Mouse (Mus musculus) forebrain, embryonic 11.5 days (tissue): ENCODE measurements around the gene Catsperg1. TPM values are rescaled to one million over a fixed set of nuclear protein-coding genes. Genes with fewer than 3 reads are reported as not detected.

ENCODE experiments used
- ATAC-seq: fragments of 200-750 bp; cut with Nextera tagmentation; replicated peaks from 2 replicates; pipeline ENCODE4 v1.8.0; 2017; ENCODE audit warnings: moderate TSS enrichment; ENCODE audit not compliant: low FRiP score
- DNase-seq: peaks from one replicate; pipeline ENCODE4 v3.0.0-alpha.2; 2017; ENCODE audit warnings: low spot score
- H3K27ac ChIP-seq: fragments of 300-500 bp; sonication (generic); 2 replicates; pipeline ENCODE4 v1.5.1; 2014; ENCODE audit warnings: low read depth, low read length
- H3K27me3 ChIP-seq: fragments of 300-500 bp; sonication (generic); 2 replicates; pipeline ENCODE4 v1.6.1; 2014; ENCODE audit warnings: mild to moderate bottlenecking, low read length, mixed read lengths; ENCODE audit not compliant: control insufficient read depth, insufficient read depth
- H3K36me3 ChIP-seq: fragments of 300-500 bp; sonication (generic); 2 replicates; pipeline ENCODE4 v1.6.1; 2014; ENCODE audit warnings: mild to moderate bottlenecking, low read length, moderate library complexity, mixed read lengths; ENCODE audit not compliant: control insufficient read depth, insufficient read depth
- H3K4me1 ChIP-seq: fragments of 300-500 bp; sonication (generic); replicated peaks from 2 replicates; pipeline ENCODE4 v1.6.1; 2014; ENCODE audit warnings: low read length, mixed read lengths; ENCODE audit not compliant: control insufficient read depth, insufficient read depth
- H3K4me2 ChIP-seq: fragments of 300-500 bp; sonication (generic); 2 replicates; pipeline ENCODE4 v1.6.1; 2014; ENCODE audit warnings: low read depth, mild to moderate bottlenecking, low read length, moderate library complexity, mixed read lengths; ENCODE audit not compliant: severe bottlenecking
- H3K4me3 ChIP-seq: fragments of 300-500 bp; sonication (generic); 2 replicates; pipeline ENCODE4 v1.5.1; 2014; ENCODE audit warnings: low read depth, low read length
- H3K9ac ChIP-seq: fragments of 300-500 bp; sonication (generic); 2 replicates; pipeline ENCODE4 v1.6.1; 2014; ENCODE audit warnings: low read length
- H3K9me3 ChIP-seq: fragments of 300-500 bp; sonication (generic); 2 replicates; pipeline ENCODE4 v1.6.1; 2016; ENCODE audit warnings: low read length, mixed read lengths; ENCODE audit not compliant: control insufficient read depth
- WGBS: fragments of 180-500 bp; shearing (Covaris S2); extraction: QIAGEN DNeasy Blood & Tissue Kit; methylation state at CpG from one replicate; pipeline ENCODE4 v1.1.7; 2014; 5-methylcytosine and 5-hydroxymethylcytosine counted together
- polyA plus RNA-seq: library from polyadenylated mRNA; unstranded; fragments of >200 nt; fragmentation: Nextera tagmentation; extraction: Ambion mirVana; gene quantifications from 2 replicates; pipeline ENCODE4 v1.2.1, GENCODE M21; 2014

Gene Catsperg1
- polyA plus RNA-seq, 1 experiment from 2014 or later = 0.12 TPM

- 77% methylated on average over 5 of the region's 5 CpGs for WGBS
- Histone ChIP-seq H3K4me2 (no peak overlapping the region), H3K9me3 (no peaks in the 10 kb centered on the region), H3K36me3 (no peaks in the 10 kb centered on the region), H3K27ac (no peak overlapping the region), H3K27me3 (peaks cover 25% of the 10 kb centered on the region), H3K4me3 (no peak overlapping the region), H3K9ac (no peak overlapping the region), H3K4me1 (peaks cover 9% of the 10 kb centered on the region)
- DNase-seq (no peak), ATAC-seq (no peak)
These were observed 20.8 kb upstream of the Catsperg1 start for GRCm38 (mm10) chr7:29234661-29235060.

GRCm38 (mm10) chr7:29233745-29234144 lies 19.9 kb upstream of the Catsperg1 start:
- H3K9ac ChIP-seq = no peak overlapping the region
- no peak overlapping the region for H3K27ac ChIP-seq
- no peak for DNase-seq
- no peak overlapping the region for H3K4me2 ChIP-seq
- H3K36me3 ChIP-seq = no peaks in the 10 kb centered on the region
- ATAC-seq = no peak
- 83% methylated on average over 6 of the region's 6 CpGs for WGBS
- H3K4me3 ChIP-seq = no peak overlapping the region
- peaks cover 25% of the 10 kb centered on the region for H3K27me3 ChIP-seq
- H3K9me3 ChIP-seq = no peaks in the 10 kb centered on the region
- H3K4me1 ChIP-seq = peaks cover 5% of the 10 kb centered on the region; the same call in 1 of the 2 replicates

GRCm38 (mm10) chr7:29232247-29233013 lies 18.6 kb upstream of the Catsperg1 start, which contains the start of gene Kcnk6:
TSS of gene Kcnk6 (minus strand) at chr7:29232515.
- Histone ChIP-seq H3K4me3 (peak within 1 kb of the TSS; percentile 39), H3K27ac (no peak within 1 kb of the TSS), H3K27me3 (peaks cover 25% of the 10 kb centered on the region), H3K9ac (peak within 1 kb of the TSS; percentile 50), H3K4me2 (peak within 1 kb of the TSS; percentile 70), H3K9me3 (no peaks in the 10 kb centered on the region), H3K36me3 (no peaks in the 10 kb centered on the region), H3K4me1 (peaks cover 5% of the 10 kb centered on the region; the same call in 1 of the 2 replicates)
- 2% methylated on average over 55 of the region's 62 CpGs for WGBS
- no peak for ATAC-seq
- DNase-seq = no peak

DNA sequence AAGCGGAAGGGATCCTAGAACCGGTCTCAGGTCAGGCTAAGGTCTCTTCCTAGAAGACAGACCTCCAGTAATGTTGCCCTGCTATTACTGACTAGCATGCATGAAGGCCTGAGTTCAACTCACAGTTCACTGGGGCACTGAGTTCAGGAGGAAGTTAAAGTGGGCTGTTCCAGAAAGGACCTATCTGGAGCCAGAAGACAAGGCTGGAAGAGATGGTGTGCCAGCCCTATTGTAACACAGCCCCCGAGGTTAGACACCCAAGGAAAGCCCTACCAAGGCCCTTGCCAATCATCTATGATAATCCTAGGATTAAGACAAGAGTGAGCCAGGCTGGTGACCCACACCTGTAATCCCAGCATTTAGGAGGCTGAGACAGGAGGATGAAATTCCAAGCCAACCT lies 17.7 kb upstream of the Catsperg1 start:
- H3K9ac ChIP-seq = no peak overlapping the region
- DNase-seq = no peak
- H3K27ac ChIP-seq = no peak overlapping the region
- ATAC-seq = no peak
- H3K27me3 ChIP-seq = peaks cover 25% of the 10 kb centered on the region
- H3K4me1 ChIP-seq = peaks cover 5% of the 10 kb centered on the region; the same call in 1 of the 2 replicates
- H3K9me3 ChIP-seq = no peaks in the 10 kb centered on the region
- no peak overlapping the region for H3K4me2 ChIP-seq
- H3K36me3 ChIP-seq = no peaks in the 10 kb centered on the region
- H3K4me3 ChIP-seq = no peak overlapping the region
- 46% methylated on average over 3 of the region's 3 CpGs for WGBS

- Histone ChIP-seq H3K4me2 (no peak overlapping the region), H3K4me3 (no peak overlapping the region), H3K9me3 (no peaks in the 10 kb centered on the region), H3K9ac (no peak overlapping the region), H3K27ac (no peak overlapping the region), H3K4me1 (peaks cover 5% of the 10 kb centered on the region; the same call in 1 of the 2 replicates), H3K36me3 (no peaks in the 10 kb centered on the region), H3K27me3 (peaks cover 25% of the 10 kb centered on the region)
- 16% methylated on average over 3 of the region's 3 CpGs for WGBS
- DNase-seq = no peak
- no peak for ATAC-seq
These were observed 16.7 kb upstream of the Catsperg1 start for GRCm38 (mm10) chr7:29230560-29230959.

GRCm38 (mm10) chr7:29228202-29228601 lies 14.4 kb upstream of the Catsperg1 start:
- Histone ChIP-seq H3K27me3 (peaks cover 22% of the 10 kb centered on the region), H3K27ac (no peak overlapping the region), H3K4me3 (no peak overlapping the region), H3K9me3 (no peaks in the 10 kb centered on the region), H3K4me1 (peaks cover 8% of the 10 kb centered on the region; the same call in 1 of the 2 replicates), H3K9ac (no peak overlapping the region), H3K36me3 (no peaks in the 10 kb centered on the region), H3K4me2 (no peak overlapping the region)
- ATAC-seq (no peak), DNase-seq (no peak)
- 78% methylated on average over 4 of the region's 4 CpGs for WGBS

DNA sequence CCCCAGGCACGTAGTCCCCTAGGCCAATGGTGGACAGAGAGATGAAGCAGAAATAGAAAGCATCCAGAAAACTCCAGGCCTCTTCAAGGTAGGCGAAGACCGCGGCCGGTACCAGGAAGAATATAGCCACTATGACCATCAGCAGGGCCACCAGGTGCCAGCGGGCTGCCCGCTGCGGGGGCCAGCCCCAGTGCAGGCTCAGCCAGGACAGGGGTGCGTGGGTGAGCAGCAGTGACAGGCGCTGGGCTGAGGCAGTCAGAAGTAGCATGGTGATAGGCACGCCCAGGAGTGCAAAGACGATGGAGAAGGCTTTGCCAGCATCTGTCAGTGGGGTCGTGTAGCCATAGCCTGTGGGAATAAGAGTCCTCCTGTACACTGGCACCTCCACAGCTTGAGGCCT lies 11.7 kb upstream of the Catsperg1 start:
- Histone ChIP-seq H3K9ac (no peak overlapping the region; the same call in 1 of the 2 replicates), H3K27me3 (no peaks in the 10 kb centered on the region), H3K4me1 (0 out of 2 replicates have a peak, but pooled peaks cover 4% of the 10 kb centered on the region), H3K36me3 (no peaks in the 10 kb centered on the region), H3K27ac (no peak overlapping the region), H3K9me3 (no peaks in the 10 kb centered on the region), H3K4me2 (no peak overlapping the region), H3K4me3 (no peak overlapping the region)
- DNase-seq = no peak
- WGBS = 75% methylated on average over 13 of the region's 13 CpGs
- no peak for ATAC-seq

GRCm38 (mm10) chr7:29224756-29225394 lies 11.0 kb upstream of the Catsperg1 start:
- DNase-seq (no peak), ATAC-seq (no peak)
- H3K27ac ChIP-seq = no peak overlapping the region
- no peaks in the 10 kb centered on the region for H3K9me3 ChIP-seq
- H3K9ac ChIP-seq = peak overlapping the region; percentile 47; the same call in 1 of the 2 replicates
- WGBS = 10% methylated on average over 16 of the region's 16 CpGs
- peak overlapping the region; percentile 40; the same call in 1 of the 2 replicates for H3K4me2 ChIP-seq
- H3K27me3 ChIP-seq = no peaks in the 10 kb centered on the region
- 0 out of 2 replicates have a peak, but pooled peaks cover 4% of the 10 kb centered on the region for H3K4me1 ChIP-seq
- H3K4me3 ChIP-seq = no peak overlapping the region
- no peaks in the 10 kb centered on the region for H3K36me3 ChIP-seq
